Mouse (Mus musculus) intestine, embryonic 16.5 days (tissue): ENCODE measurements around the gene Rassf3. TPM values are rescaled to one million over a fixed set of nuclear protein-coding genes. Genes with fewer than 3 reads are reported as not detected.
A peak's percentile ranks its signal among the peaks of the same experiment; 100 is the strongest.

ENCODE experiments used
- ATAC-seq: fragments of 200-750 bp; cut with Nextera tagmentation; 2 replicates; pipeline ENCODE4 v1.8.0; 2017; ENCODE audit warnings: moderate TSS enrichment, moderate library complexity
- H3K27ac ChIP-seq: fragments of 300-500 bp; sonication (generic); 2 replicates; pipeline ENCODE4 v1.5.1; 2014; ENCODE audit warnings: mild to moderate bottlenecking, low read length
- H3K27me3 ChIP-seq: fragments of 300-500 bp; sonication (generic); replicated peaks from 2 replicates; pipeline ENCODE4 v1.6.1; 2014; ENCODE audit warnings: low read length, control low read depth, mixed read lengths; ENCODE audit not compliant: control insufficient read depth, insufficient read depth
- H3K36me3 ChIP-seq: fragments of 300-500 bp; sonication (generic); 2 replicates; pipeline ENCODE4 v1.6.1; 2014; ENCODE audit warnings: low read length, control low read depth; ENCODE audit not compliant: control insufficient read depth, insufficient read depth
- H3K4me1 ChIP-seq: fragments of 300-500 bp; sonication (generic); 2 replicates; pipeline ENCODE4 v1.6.1; 2014; ENCODE audit warnings: low read length, control low read depth, mixed read lengths; ENCODE audit not compliant: control insufficient read depth, insufficient read depth
- H3K4me2 ChIP-seq: fragments of 300-500 bp; sonication (generic); 2 replicates; pipeline ENCODE4 v1.6.1; 2014; ENCODE audit warnings: low read depth, low read length, control low read depth
- H3K4me3 ChIP-seq: fragments of 300-500 bp; sonication (generic); 2 replicates; pipeline ENCODE4 v1.5.1; 2014; ENCODE audit warnings: mild to moderate bottlenecking, low read length
- H3K9ac ChIP-seq: fragments of 300-500 bp; sonication (generic); 2 replicates; pipeline ENCODE4 v1.6.1; 2014; ENCODE audit warnings: low read depth, low read length
- H3K9me3 ChIP-seq: fragments of 300-500 bp; sonication (generic); 2 replicates; pipeline ENCODE4 v1.6.1; 2016; ENCODE audit warnings: low read length, control low read depth; ENCODE audit not compliant: control insufficient read depth
- WGBS: fragments of 180-500 bp; shearing (Covaris S2); extraction: QIAGEN DNeasy Blood & Tissue Kit; methylation state at CpG from one replicate; pipeline ENCODE4 v1.1.7; 2014; 5-methylcytosine and 5-hydroxymethylcytosine counted together
- polyA plus RNA-seq: library from polyadenylated mRNA; unstranded; fragments of >200 nt; fragmentation: Nextera tagmentation; extraction: Ambion mirVana; gene quantifications from 2 replicates; pipeline ENCODE4 v1.2.1, GENCODE M21; 2015

Gene Rassf3
- polyA plus RNA-seq: 15.7 and 22.2 TPM in 2 replicates

- peak within 1 kb of the TSS; percentile 96 for H3K27ac ChIP-seq
- H3K36me3 ChIP-seq: no peaks in the 10 kb centered on the region
- peak within 1 kb of the TSS; percentile 91 for H3K4me3 ChIP-seq
- peak within 1 kb of the TSS; percentile 95 for H3K9ac ChIP-seq
- H3K4me2 ChIP-seq: peak within 1 kb of the TSS; percentile 88
- peak; percentile 92 for ATAC-seq
- WGBS: 2% methylated on average over 39 of the region's 62 CpGs
- peaks cover 32% of the 10 kb centered on the region for H3K4me1 ChIP-seq
- no peaks in the 10 kb centered on the region for H3K27me3 ChIP-seq
- H3K9me3 ChIP-seq: no peaks in the 10 kb centered on the region
Measured at GRCm38 (mm10) chr10:121476190-121476967, at the start of gene Rassf3. Gene Rassf3 (minus strand): TSS chr10:121476347.

DNA sequence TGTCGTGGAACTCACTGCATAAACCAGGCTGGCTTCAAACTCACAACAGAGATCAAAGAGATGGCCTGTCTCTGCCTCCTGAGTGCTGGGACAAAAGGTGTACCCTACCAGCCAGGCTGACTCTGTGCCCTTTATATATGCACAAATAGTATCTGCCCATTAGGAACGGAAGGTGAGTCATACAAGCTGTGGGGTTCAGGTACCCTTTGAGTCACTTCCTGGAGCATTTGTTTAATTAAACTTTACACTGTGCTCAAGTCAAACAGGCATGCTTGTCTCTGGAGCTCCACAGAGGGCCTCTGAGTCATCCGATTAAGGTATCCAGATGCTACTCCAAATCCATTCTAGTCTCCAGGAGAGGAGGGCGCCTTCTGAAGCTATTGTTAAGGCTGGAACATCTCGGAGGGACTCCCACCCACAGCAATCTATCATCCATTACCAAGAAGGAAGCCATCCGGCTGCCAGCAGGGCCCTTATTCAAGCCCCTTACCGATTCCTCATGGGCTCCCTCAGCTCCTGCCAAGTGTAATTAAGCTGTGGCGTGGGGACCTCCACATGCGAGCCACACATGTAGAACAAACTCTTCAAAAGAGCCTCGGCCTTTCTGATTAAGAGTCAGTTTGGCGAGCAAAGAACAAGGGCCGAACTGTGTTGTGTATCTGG, 44.9 kb upstream of the Rassf3 start:
- Histone ChIP-seq H3K4me1 (peaks cover 9% of the 10 kb centered on the region), H3K27me3 (no peaks in the 10 kb centered on the region), H3K4me2 (no peak overlapping the region), H3K27ac (0 out of 2 replicates have a peak overlapping the region, but pooled peaks have one; percentile 10), H3K9me3 (no peaks in the 10 kb centered on the region), H3K9ac (peak overlapping the region; percentile 11; the same call in 1 of the 2 replicates), H3K36me3 (no peaks in the 10 kb centered on the region), H3K4me3 (no peak overlapping the region)
- 24% methylated on average over 12 of the region's 12 CpGs for WGBS
- peak; percentile 89 for ATAC-seq

GRCm38 (mm10) chr10:121519710-121520109, 43.6 kb upstream of the Rassf3 start:
- ATAC-seq: no peak
- Histone ChIP-seq H3K27ac (no peak overlapping the region), H3K27me3 (no peaks in the 10 kb centered on the region), H3K36me3 (no peaks in the 10 kb centered on the region), H3K4me2 (no peak overlapping the region), H3K4me3 (no peak overlapping the region), H3K9ac (no peak overlapping the region), H3K4me1 (peaks cover 12% of the 10 kb centered on the region), H3K9me3 (no peaks in the 10 kb centered on the region)
- 48% methylated on average over 2 of the region's 2 CpGs for WGBS

GRCm38 (mm10) chr10:121516008-121516600, 40.0 kb upstream of the Rassf3 start:
- Histone ChIP-seq H3K4me2 (no peak overlapping the region; the same call in 1 of the 2 replicates), H3K4me3 (no peak overlapping the region), H3K27ac (no peak overlapping the region), H3K36me3 (no peaks in the 10 kb centered on the region), H3K9me3 (no peaks in the 10 kb centered on the region), H3K27me3 (no peaks in the 10 kb centered on the region), H3K9ac (no peak overlapping the region), H3K4me1 (peaks cover 8% of the 10 kb centered on the region)
- WGBS: 28% methylated on average over 18 of the region's 18 CpGs
- ATAC-seq: peak; percentile 29

- H3K27ac ChIP-seq: peak overlapping the region; percentile 72
- H3K9ac ChIP-seq: peak overlapping the region; percentile 50
- no peaks in the 10 kb centered on the region for H3K27me3 ChIP-seq
- 20% methylated on average over 24 of the region's 24 CpGs for WGBS
- H3K4me2 ChIP-seq: peak overlapping the region; percentile 43
- ATAC-seq: peak; percentile 86
- no peaks in the 10 kb centered on the region for H3K9me3 ChIP-seq
- H3K4me1 ChIP-seq: peaks cover 28% of the 10 kb centered on the region
- H3K4me3 ChIP-seq: peak overlapping the region; percentile 28
- no peaks in the 10 kb centered on the region for H3K36me3 ChIP-seq
Measured at GRCm38 (mm10) chr10:121509751-121510643, 33.9 kb upstream of the Rassf3 start.

DNA sequence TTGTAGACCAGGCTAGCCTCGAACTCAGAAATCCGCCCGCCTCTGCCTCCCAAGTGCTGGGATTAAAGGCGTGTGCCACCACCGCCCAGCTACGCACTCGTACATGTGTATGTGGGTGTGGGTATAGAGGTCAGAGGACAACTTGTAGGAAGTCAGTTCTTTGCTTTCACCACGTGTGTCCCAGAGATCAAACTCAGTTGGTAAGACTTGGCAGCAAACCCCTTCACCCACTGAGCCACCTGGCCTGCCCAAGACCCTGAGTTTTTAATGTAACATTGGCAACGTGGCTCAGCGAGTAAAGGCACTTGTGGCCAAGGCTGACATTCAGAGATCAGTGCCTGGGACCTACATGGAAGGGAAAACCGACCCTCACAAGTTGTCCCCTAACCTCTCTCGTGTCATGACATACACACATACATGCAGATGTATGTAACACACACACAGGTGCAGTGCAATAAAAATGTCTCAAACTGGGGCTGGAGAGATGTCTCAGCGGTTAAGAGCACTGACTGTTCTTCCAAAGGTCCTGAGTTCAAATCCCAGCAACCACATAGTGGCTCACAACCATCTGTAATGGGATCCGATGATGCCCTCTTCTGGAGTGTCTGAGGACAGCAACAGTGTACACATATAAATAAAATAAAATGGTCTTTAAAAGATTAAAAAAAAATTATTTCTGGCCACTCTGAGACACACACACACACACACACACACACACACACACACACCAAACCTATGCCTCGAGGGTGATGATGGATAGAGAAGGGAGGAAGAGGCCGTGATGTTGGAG, 31.8 kb upstream of the Rassf3 start:
- ATAC-seq: no peak
- peaks cover 28% of the 10 kb centered on the region for H3K4me1 ChIP-seq
- H3K36me3 ChIP-seq: no peaks in the 10 kb centered on the region
- H3K27me3 ChIP-seq: no peaks in the 10 kb centered on the region
- 89% methylated on average over 16 of the region's 16 CpGs for WGBS
- H3K27ac ChIP-seq: no peak overlapping the region
- H3K4me3 ChIP-seq: no peak overlapping the region
- no peak overlapping the region for H3K9ac ChIP-seq
- H3K9me3 ChIP-seq: no peaks in the 10 kb centered on the region
- H3K4me2 ChIP-seq: no peak overlapping the region

DNA sequence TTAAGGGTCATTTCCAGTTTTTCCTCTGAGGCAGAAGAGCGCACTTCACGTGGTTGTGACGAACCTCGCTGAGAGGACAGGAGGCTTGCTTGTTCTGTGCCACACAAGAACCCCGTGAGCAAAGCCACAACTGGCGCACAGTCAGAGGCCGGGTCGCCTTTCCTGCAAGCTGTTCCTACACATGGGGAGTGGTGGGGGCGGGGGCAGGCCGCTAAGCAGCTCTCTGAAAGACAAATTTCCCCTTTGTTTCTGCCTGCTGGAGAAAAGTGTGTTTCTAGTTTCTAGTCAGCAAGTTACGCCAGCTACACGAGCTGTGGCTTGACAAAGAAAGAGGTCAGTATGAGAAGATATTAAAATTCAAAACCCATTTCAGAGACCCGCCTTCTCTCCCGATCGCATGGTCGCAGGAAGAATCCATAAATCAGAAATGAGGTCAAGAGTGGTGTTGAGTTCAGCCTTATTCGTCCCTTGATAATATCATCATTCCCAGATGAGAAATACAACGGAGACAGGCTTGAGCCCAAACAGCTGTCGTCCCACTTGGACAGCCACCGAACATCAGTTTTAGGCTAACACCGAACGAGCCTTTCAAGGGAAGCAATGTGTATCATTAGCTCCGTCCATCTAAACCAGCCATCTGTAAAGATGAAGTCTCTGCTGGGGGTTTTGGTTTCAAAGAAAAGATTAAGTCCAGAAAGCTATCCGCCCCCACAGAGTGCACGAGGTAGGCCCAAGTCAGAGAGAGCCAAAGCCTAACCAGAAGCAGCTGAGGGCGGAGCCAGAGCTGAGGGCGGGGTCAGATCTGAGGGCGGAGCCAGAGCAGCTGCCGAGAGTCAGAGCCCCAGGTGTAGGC, 30.8 kb upstream of the Rassf3 start:
- peak overlapping the region; percentile 75 for H3K27ac ChIP-seq
- H3K4me2 ChIP-seq: peak overlapping the region; percentile 14; the same call in 1 of the 2 replicates
- WGBS: 40% methylated on average over 29 of the region's 29 CpGs
- no peaks in the 10 kb centered on the region for H3K27me3 ChIP-seq
- no peak overlapping the region for H3K4me3 ChIP-seq
- no peaks in the 10 kb centered on the region for H3K9me3 ChIP-seq
- H3K36me3 ChIP-seq: no peaks in the 10 kb centered on the region
- peak overlapping the region; percentile 32 for H3K9ac ChIP-seq
- H3K4me1 ChIP-seq: peaks cover 28% of the 10 kb centered on the region
- peak; percentile 17 for ATAC-seq

DNA sequence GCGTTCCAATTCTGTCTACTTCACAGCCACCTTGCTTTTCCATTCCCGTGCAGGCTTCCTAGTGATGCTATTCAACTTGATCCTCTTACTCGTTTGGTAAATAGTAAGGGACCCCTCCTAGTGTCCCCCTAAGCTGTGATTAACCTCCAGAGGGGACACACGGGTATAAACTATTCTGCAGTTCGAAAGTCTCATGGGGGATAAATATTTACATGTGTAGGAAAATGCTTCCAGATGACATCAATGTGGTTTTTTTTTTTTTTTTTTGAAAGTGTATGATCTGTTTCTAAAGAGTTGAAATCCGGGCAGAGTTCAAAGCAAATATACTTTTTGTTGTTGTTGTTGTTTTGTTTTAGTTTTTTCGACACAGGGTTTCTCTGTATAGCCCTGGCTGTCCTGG, 29.8 kb upstream of the Rassf3 start:
- no peak for ATAC-seq
- Histone ChIP-seq H3K9ac (peak overlapping the region; percentile 70), H3K36me3 (no peaks in the 10 kb centered on the region), H3K9me3 (no peaks in the 10 kb centered on the region), H3K4me3 (no peak overlapping the region), H3K27me3 (no peaks in the 10 kb centered on the region), H3K4me2 (peak overlapping the region; percentile 74), H3K27ac (peak overlapping the region; percentile 80; the same call in 1 of the 2 replicates), H3K4me1 (peaks cover 28% of the 10 kb centered on the region)
- 53% methylated on average over 7 of the region's 7 CpGs for WGBS
